Mouse (Mus musculus): ENCODE measurements around the gene Tnfsf13. TPM values are rescaled to one million over a fixed set of nuclear protein-coding genes. Genes with fewer than 3 reads are reported as not detected.
A peak's percentile ranks its signal among the peaks of the same experiment; 100 is the strongest.
"Not testable (repeated sequence)": the region's sequence is repeated elsewhere in the genome, so short reads cannot be mapped to it uniquely, and the experiment has no call there.

Tnfsf13 gene
- polyA plus RNA-seq (2014; fragmentation: Nextera tagmentation; extraction: Ambion mirVana) = 0.53 TPM in 1 of 2 replicates, not detected in the other

- H3K36me3 ChIP-seq (ENCODE audit: control insufficient read depth, insufficient read depth, low read length) = no peaks in the 10 kb centered on the region
- no peak for ATAC-seq
- WGBS = 51% methylated on average over 10 of the region's 10 CpGs
- no peaks in the 10 kb centered on the region for H3K27me3 ChIP-seq (replicated peaks; ENCODE audit: control insufficient read depth, insufficient read depth, low read length)
- peak within 1 kb of the TSS; percentile 52 for H3K27ac ChIP-seq (ENCODE audit: low read depth, low read length)
- H3K4me1 ChIP-seq (ENCODE audit: control insufficient read depth, insufficient read depth, low read length) = peaks cover 19% of the 10 kb centered on the region
- peak; percentile 45 for DNase-seq (ENCODE audit: low spot score)
- no peak within 1 kb of the TSS for H3K4me3 ChIP-seq (ENCODE audit: low read depth, low read length)
- H3K9ac ChIP-seq (ENCODE audit: low read length) = peak within 1 kb of the TSS; percentile 29; the same call in 1 of the 2 replicates
- no peaks in the 10 kb centered on the region for H3K9me3 ChIP-seq (replicated peaks; ENCODE audit: control insufficient read depth, low read length)
- no peak within 1 kb of the TSS for H3K4me2 ChIP-seq (ENCODE audit: low read length)
Observed at GRCm38 (mm10) chr11:69685526-69686148, at the start of gene Tnfsf13. Gene Tnfsf13, minus strand, starts transcription at chr11:69685784.

- H3K4me2 ChIP-seq (ENCODE audit: low read length); H3K27ac ChIP-seq (ENCODE audit: low read depth, low read length); DNase-seq (ENCODE audit: low spot score); H3K9ac ChIP-seq (ENCODE audit: low read length); H3K9me3 ChIP-seq (replicated peaks; ENCODE audit: control insufficient read depth, low read length); ATAC-seq; H3K4me3 ChIP-seq (ENCODE audit: low read depth, low read length); H3K4me1 ChIP-seq (ENCODE audit: control insufficient read depth, insufficient read depth, low read length); H3K27me3 ChIP-seq (replicated peaks; ENCODE audit: control insufficient read depth, insufficient read depth, low read length): not testable (repeated sequence)
- H3K36me3 ChIP-seq (ENCODE audit: control insufficient read depth, insufficient read depth, low read length) = peaks cover 33% of the 10 kb centered on the region
- 64% methylated on average over 3 of the region's 3 CpGs for WGBS
Observed at GRCm38 (mm10) chr11:69731408-69731807, 45.8 kb upstream of the Tnfsf13 start.

- WGBS = 25% methylated on average over 3 of the region's 3 CpGs
- no peak overlapping the region for H3K4me2 ChIP-seq (ENCODE audit: low read length)
- no peak overlapping the region for H3K27ac ChIP-seq (ENCODE audit: low read depth, low read length)
- ATAC-seq (no peak), DNase-seq (ENCODE audit: low spot score) (peak; percentile 66)
- peaks cover 10% of the 10 kb centered on the region for H3K36me3 ChIP-seq (ENCODE audit: control insufficient read depth, insufficient read depth, low read length)
- H3K4me1 ChIP-seq (ENCODE audit: control insufficient read depth, insufficient read depth, low read length) = no peaks in the 10 kb centered on the region
- H3K9me3 ChIP-seq (replicated peaks; ENCODE audit: control insufficient read depth, low read length) = no peaks in the 10 kb centered on the region
- H3K27me3 ChIP-seq (replicated peaks; ENCODE audit: control insufficient read depth, insufficient read depth, low read length) = no peaks in the 10 kb centered on the region
- no peak overlapping the region for H3K4me3 ChIP-seq (ENCODE audit: low read depth, low read length)
- H3K9ac ChIP-seq (ENCODE audit: low read length) = no peak overlapping the region
Observed at GRCm38 (mm10) chr11:69729063-69729462, 43.5 kb upstream of the Tnfsf13 start.

- no peak for ATAC-seq
- Histone ChIP-seq H3K27me3 (replicated peaks; ENCODE audit: control insufficient read depth, insufficient read depth, low read length) (no peaks in the 10 kb centered on the region), H3K4me2 (ENCODE audit: low read length) (no peak overlapping the region), H3K9ac (ENCODE audit: low read length) (no peak overlapping the region), H3K4me1 (ENCODE audit: control insufficient read depth, insufficient read depth, low read length) (no peaks in the 10 kb centered on the region), H3K27ac (ENCODE audit: low read depth, low read length) (no peak overlapping the region), H3K36me3 (ENCODE audit: control insufficient read depth, insufficient read depth, low read length) (no peaks in the 10 kb centered on the region), H3K4me3 (ENCODE audit: low read depth, low read length) (no peak overlapping the region), H3K9me3 (replicated peaks; ENCODE audit: control insufficient read depth, low read length) (no peaks in the 10 kb centered on the region)
- DNase-seq (ENCODE audit: low spot score) = no peak
- 34% methylated on average over 5 of the region's 5 CpGs for WGBS
Observed at GRCm38 (mm10) chr11:69725951-69726350, 40.4 kb upstream of the Tnfsf13 start.

- DNase-seq (ENCODE audit: low spot score) (no peak), ATAC-seq (no peak)
- Histone ChIP-seq H3K27ac (ENCODE audit: low read depth, low read length) (no peak overlapping the region), H3K4me1 (ENCODE audit: control insufficient read depth, insufficient read depth, low read length) (no peaks in the 10 kb centered on the region), H3K27me3 (replicated peaks; ENCODE audit: control insufficient read depth, insufficient read depth, low read length) (no peaks in the 10 kb centered on the region), H3K36me3 (ENCODE audit: control insufficient read depth, insufficient read depth, low read length) (no peaks in the 10 kb centered on the region), H3K9me3 (replicated peaks; ENCODE audit: control insufficient read depth, low read length) (no peaks in the 10 kb centered on the region), H3K4me3 (ENCODE audit: low read depth, low read length) (no peak overlapping the region), H3K4me2 (ENCODE audit: low read length) (no peak overlapping the region), H3K9ac (ENCODE audit: low read length) (no peak overlapping the region)
- WGBS = 60% methylated on average over 2 of the region's 2 CpGs
Observed at GRCm38 (mm10) chr11:69723074-69723473, 37.5 kb upstream of the Tnfsf13 start.

GRCm38 (mm10) chr11:69720852-69721251 lies 35.3 kb upstream of the Tnfsf13 start:
- 90% methylated on average over 6 of the region's 6 CpGs for WGBS
- no peak for ATAC-seq
- H3K4me3 ChIP-seq (ENCODE audit: low read depth, low read length) = no peak overlapping the region

GRCm38 (mm10) chr11:69719423-69719822 lies 33.8 kb upstream of the Tnfsf13 start:
- Histone ChIP-seq H3K4me2 (ENCODE audit: low read length) (no peak overlapping the region), H3K9me3 (replicated peaks; ENCODE audit: control insufficient read depth, low read length) (no peaks in the 10 kb centered on the region), H3K27me3 (replicated peaks; ENCODE audit: control insufficient read depth, insufficient read depth, low read length) (no peaks in the 10 kb centered on the region), H3K27ac (ENCODE audit: low read depth, low read length) (no peak overlapping the region), H3K36me3 (ENCODE audit: control insufficient read depth, insufficient read depth, low read length) (no peaks in the 10 kb centered on the region), H3K4me1 (ENCODE audit: control insufficient read depth, insufficient read depth, low read length) (no peaks in the 10 kb centered on the region), H3K4me3 (ENCODE audit: low read depth, low read length) (no peak overlapping the region), H3K9ac (ENCODE audit: low read length) (no peak overlapping the region)
- WGBS = 71% methylated on average over 6 of the region's 6 CpGs
- DNase-seq (ENCODE audit: low spot score) (no peak), ATAC-seq (no peak)

More at GRCm38 (mm10) chr11:69720852-69721251, 35.3 kb upstream of the Tnfsf13 start:
- H3K9ac ChIP-seq (ENCODE audit: low read length) = no peak overlapping the region
- H3K27ac ChIP-seq (ENCODE audit: low read depth, low read length) = no peak overlapping the region
- H3K27me3 ChIP-seq (replicated peaks; ENCODE audit: control insufficient read depth, insufficient read depth, low read length) = no peaks in the 10 kb centered on the region
- DNase-seq (ENCODE audit: low spot score) = no peak
- no peaks in the 10 kb centered on the region for H3K9me3 ChIP-seq (replicated peaks; ENCODE audit: control insufficient read depth, low read length)
- H3K4me1 ChIP-seq (ENCODE audit: control insufficient read depth, insufficient read depth, low read length) = no peaks in the 10 kb centered on the region
- H3K36me3 ChIP-seq (ENCODE audit: control insufficient read depth, insufficient read depth, low read length) = no peaks in the 10 kb centered on the region
- H3K4me2 ChIP-seq (ENCODE audit: low read length) = no peak overlapping the region

- no peak overlapping the region for H3K4me3 ChIP-seq (ENCODE audit: low read depth, low read length)
- ATAC-seq = no peak
- no peaks in the 10 kb centered on the region for H3K9me3 ChIP-seq (replicated peaks; ENCODE audit: control insufficient read depth, low read length)
- no peaks in the 10 kb centered on the region for H3K36me3 ChIP-seq (ENCODE audit: control insufficient read depth, insufficient read depth, low read length)
- no peak overlapping the region for H3K4me2 ChIP-seq (ENCODE audit: low read length)
- DNase-seq (ENCODE audit: low spot score) = no peak
- H3K4me1 ChIP-seq (ENCODE audit: control insufficient read depth, insufficient read depth, low read length) = no peaks in the 10 kb centered on the region
- WGBS = 27% methylated on average over 15 of the region's 15 CpGs
- no peaks in the 10 kb centered on the region for H3K27me3 ChIP-seq (replicated peaks; ENCODE audit: control insufficient read depth, insufficient read depth, low read length)
- H3K27ac ChIP-seq (ENCODE audit: low read depth, low read length) = no peak overlapping the region
- H3K9ac ChIP-seq (ENCODE audit: low read length) = no peak overlapping the region
Observed at GRCm38 (mm10) chr11:69718661-69719060, 33.1 kb upstream of the Tnfsf13 start.

GRCm38 (mm10) chr11:69716953-69717352 lies 31.4 kb upstream of the Tnfsf13 start:
- H3K36me3 ChIP-seq (ENCODE audit: control insufficient read depth, insufficient read depth, low read length) = no peaks in the 10 kb centered on the region
- no peaks in the 10 kb centered on the region for H3K4me1 ChIP-seq (ENCODE audit: control insufficient read depth, insufficient read depth, low read length)
- no peak overlapping the region for H3K9ac ChIP-seq (ENCODE audit: low read length)
- no peak for DNase-seq (ENCODE audit: low spot score)
- ATAC-seq = no peak
- 79% methylated on average over 4 of the region's 4 CpGs for WGBS
- H3K27ac ChIP-seq (ENCODE audit: low read depth, low read length) = no peak overlapping the region
- H3K4me2 ChIP-seq (ENCODE audit: low read length) = no peak overlapping the region
- H3K27me3 ChIP-seq (replicated peaks; ENCODE audit: control insufficient read depth, insufficient read depth, low read length) = no peaks in the 10 kb centered on the region
- H3K4me3 ChIP-seq (ENCODE audit: low read depth, low read length) = no peak overlapping the region
- H3K9me3 ChIP-seq (replicated peaks; ENCODE audit: control insufficient read depth, low read length) = no peaks in the 10 kb centered on the region

Data from forebrain, embryonic 14.5 days (tissue).